Comparison of ENCODE assay signal across 14 mouse cellular contexts in genomic region chr7:114499293-114499692, GRCm38 (mm10).
A peak's percentile ranks its signal among the peaks of the same experiment; 100 is the strongest.
DNase-seq lines count a peak whose midpoint lies in the region; ATAC-seq and TF ChIP-seq lines count a peak whose summit lies in the region.
"Had no signal": no experiment of that assay in that cellular context is flagged by ENCODE, and none has a peak within 500 bp of the region (broad histone marks: within the 10 kb centered on the region; RNA-seq: fewer than 3 reads in every experiment).

No protein-coding gene starts in this region.

- 81% methylated on average over 1 of the region's 1 CpGs for WGBS in heart, adult 2 months
- 84% methylated on average over 1 of the region's 1 CpGs for WGBS in lung, postnatal 0 days

- no peaks in the 10 kb centered on the region for H3K9me3 ChIP-seq in lung, postnatal 0 days (ENCODE audit: low read length)
- H3K9me3 ChIP-seq: embryonic facial prominence, embryonic 15.5 days had no signal

- no peaks in the 10 kb centered on the region for H3K4me1 ChIP-seq in heart, adult 2 months (ENCODE audit: control insufficient read depth, insufficient read depth, low read length)
- no peaks in the 10 kb centered on the region for H3K4me1 ChIP-seq in lung, postnatal 0 days (ENCODE audit: insufficient read depth, low read depth, low read length)
- H3K4me1 ChIP-seq: embryonic facial prominence, embryonic 15.5 days had no signal

- TF ChIP-seq POLR2A in heart, adult 2 months (IDR thresholded peaks at IDR 0.05; ENCODE audit: insufficient read depth, low read depth, low read length), result no peak

- no peaks in the 10 kb centered on the region for H3K36me3 ChIP-seq in heart, adult 2 months (ENCODE audit: control insufficient read depth, insufficient read depth, low read length)
- H3K36me3 ChIP-seq in lung, postnatal 0 days (ENCODE audit: insufficient read depth, low read length), result no peaks in the 10 kb centered on the region
- H3K36me3 ChIP-seq: embryonic facial prominence, embryonic 15.5 days had no signal

- intact Hi-C loops in heart, adult 2 months (cut with DNase I), result loop anchor here (2.0 to 10.0 kb wide), 3 partner anchors 214 to 318 kb away; no protein-coding TSS in a partner anchor
- intact Hi-C loops in heart, postnatal 10 days (cut with DNase I), result loop anchor here (2.0 to 5.0 kb wide), 5 partner anchors 136 to 318 kb away; partner anchors contain the start of genes Calcb and Psma1

- H3K27ac ChIP-seq in heart, adult 2 months, result no peak overlapping the region
- H3K27ac ChIP-seq in lung, postnatal 0 days (ENCODE audit: low read length), result no peak overlapping the region
- H3K27ac ChIP-seq: embryonic facial prominence, embryonic 15.5 days had no signal

- no peaks in the 10 kb centered on the region for H3K27me3 ChIP-seq in heart, adult 2 months (ENCODE audit: control insufficient read depth, insufficient read depth, low read length)
- H3K27me3 ChIP-seq in lung, postnatal 0 days (replicated peaks; ENCODE audit: insufficient read depth, low read length), result no peaks in the 10 kb centered on the region
- H3K27me3 ChIP-seq: embryonic facial prominence, embryonic 15.5 days had no signal

- H3K9ac ChIP-seq in heart, adult 2 months (ENCODE audit: low read depth, low read length), result no peak overlapping the region
- no peak overlapping the region for H3K9ac ChIP-seq in lung, postnatal 0 days (replicated peaks; ENCODE audit: low read depth)
- H3K9ac ChIP-seq: embryonic facial prominence, embryonic 15.5 days had no signal

- no peak for TF ChIP-seq EP300 in heart, adult 2 months (IDR thresholded peaks at IDR 0.05; ENCODE audit: insufficient read depth, low read depth, low read length)
- TF ChIP-seq EP300 in lung, postnatal 0 days (IDR thresholded peaks at IDR 0.05), result no peak

- H3K79me2 ChIP-seq in heart, adult 2 months (replicated peaks; ENCODE audit: control insufficient read depth, insufficient read depth, low read length), result no peaks in the 10 kb centered on the region

- ATAC-seq in lung, postnatal 0 days, result no peak

- peak; percentile 78 for TF ChIP-seq CTCF in heart, adult 2 months (IDR thresholded peaks at IDR 0.05)
- peak; percentile 57 for TF ChIP-seq CTCF in lung, postnatal 0 days (IDR thresholded peaks at IDR 0.05)

- H3K4me3 ChIP-seq in heart, adult 2 months, result no peak overlapping the region
- no peak overlapping the region for H3K4me3 ChIP-seq in lung, postnatal 0 days (ENCODE audit: low read depth, low read length)
- H3K4me3 ChIP-seq: embryonic facial prominence, embryonic 15.5 days had no signal

- no peak overlapping the region for H3K4me2 ChIP-seq in lung, postnatal 0 days (replicated peaks; ENCODE audit: low read depth, low read length)
- H3K4me2 ChIP-seq: embryonic facial prominence, embryonic 15.5 days had no signal

- DNase-seq in heart, adult 2 months, result no peak
- DNase-seq in heart, postnatal 10 days, result no peak
- peak; percentile 53 for DNase-seq in lung, postnatal 0 days (ENCODE audit: low spot score)
- DNase-seq in lung, postnatal 14 days, result no peak
- peak; percentile 19 for DNase-seq in brain, adult 2 months (ENCODE audit: low read depth, low spot score)
- peak; percentile 10 for DNase-seq in telencephalon, adult 2 months (ENCODE audit: low read depth, low spot score)
- DNase-seq in urinary bladder, adult 2 months (ENCODE audit: low spot score), result no peak
- no peak for DNase-seq in ovary, postnatal 36 days (ENCODE audit: low spot score)
- DNase-seq: cerebellum, postnatal 10 days; heart, adult 11 months; heart, postnatal 4 days; kidney, adult 18-20 months; thymus, adult 2 months had no signal

Comparison
In these comparisons a context has a peak if more than half of its experiments do, and no peak if none do; other contexts are left out.
1. DNase-seq: peak in lung, postnatal 0 days (single experiment), brain, adult 2 months (single experiment) and telencephalon, adult 2 months (single experiment); none in heart, adult 2 months (0 of 2), heart, postnatal 10 days (0 of 2), lung, postnatal 14 days (single experiment), urinary bladder, adult 2 months (single experiment) and ovary, postnatal 36 days (single experiment).